Mouse (Mus musculus) heart, embryonic 11.5 days (tissue): ENCODE measurements around the gene Hba-a1. TPM values are rescaled to one million over a fixed set of nuclear protein-coding genes. Genes with fewer than 3 reads are reported as not detected.

ENCODE experiments used
- ATAC-seq: fragments of 200-750 bp; cut with Nextera tagmentation; replicated peaks from 2 replicates; pipeline ENCODE4 v1.8.0; 2017; ENCODE audit warnings: moderate library complexity; ENCODE audit not compliant: insufficient number of reproducible peaks, low FRiP score, low TSS enrichment
- H3K27ac ChIP-seq: fragments of 300-500 bp; sonication (generic); 2 replicates; pipeline ENCODE4 v1.5.1; 2014; ENCODE audit warnings: mild to moderate bottlenecking, low read depth, low read length
- H3K27me3 ChIP-seq: fragments of 300-500 bp; sonication (generic); 2 replicates; pipeline ENCODE4 v1.6.1; 2014; ENCODE audit warnings: mild to moderate bottlenecking, low read length, mixed read lengths; ENCODE audit not compliant: control insufficient read depth, insufficient read depth
- H3K36me3 ChIP-seq: fragments of 300-500 bp; sonication (generic); 2 replicates; pipeline ENCODE4 v1.6.1; 2014; ENCODE audit warnings: mild to moderate bottlenecking, low read length, moderate library complexity, mixed read lengths; ENCODE audit not compliant: control insufficient read depth, insufficient read depth
- H3K4me1 ChIP-seq: fragments of 300-500 bp; sonication (generic); 2 replicates; pipeline ENCODE4 v1.6.1; 2014; ENCODE audit warnings: low read length; ENCODE audit not compliant: control insufficient read depth, insufficient read depth
- H3K4me2 ChIP-seq: fragments of 300-500 bp; sonication (generic); 2 replicates; pipeline ENCODE4 v1.6.1; 2014; ENCODE audit warnings: mild to moderate bottlenecking, moderate library complexity
- H3K4me3 ChIP-seq: fragments of 300-500 bp; sonication (generic); 2 replicates; pipeline ENCODE4 v1.5.1; 2014; ENCODE audit warnings: low read depth, low read length
- H3K9ac ChIP-seq: fragments of 300-500 bp; sonication (generic); 2 replicates; pipeline ENCODE4 v1.6.1; 2014; ENCODE audit warnings: mild to moderate bottlenecking, low read depth, low read length, moderate library complexity
- H3K9me3 ChIP-seq: fragments of 300-500 bp; sonication (generic); replicated peaks from 2 replicates; pipeline ENCODE4 v1.6.1; 2016; ENCODE audit warnings: low read length; ENCODE audit not compliant: control insufficient read depth
- WGBS: fragments of 180-500 bp; shearing (Covaris S2); extraction: QIAGEN DNeasy Blood & Tissue Kit; methylation state at CpG from one replicate; pipeline ENCODE4 v1.1.7; 2014; ENCODE audit not compliant: insufficient replicate concordance; 5-methylcytosine and 5-hydroxymethylcytosine counted together
- polyA plus RNA-seq: library from polyadenylated mRNA; unstranded; fragments of >200 nt; fragmentation: Nextera tagmentation; extraction: Ambion mirVana; gene quantifications from 2 replicates; pipeline ENCODE4 v1.2.1, GENCODE M21; 2014

Gene Hba-a1
- polyA plus RNA-seq, 1 experiment from 2014 or later, result 11,032 TPM

DNA sequence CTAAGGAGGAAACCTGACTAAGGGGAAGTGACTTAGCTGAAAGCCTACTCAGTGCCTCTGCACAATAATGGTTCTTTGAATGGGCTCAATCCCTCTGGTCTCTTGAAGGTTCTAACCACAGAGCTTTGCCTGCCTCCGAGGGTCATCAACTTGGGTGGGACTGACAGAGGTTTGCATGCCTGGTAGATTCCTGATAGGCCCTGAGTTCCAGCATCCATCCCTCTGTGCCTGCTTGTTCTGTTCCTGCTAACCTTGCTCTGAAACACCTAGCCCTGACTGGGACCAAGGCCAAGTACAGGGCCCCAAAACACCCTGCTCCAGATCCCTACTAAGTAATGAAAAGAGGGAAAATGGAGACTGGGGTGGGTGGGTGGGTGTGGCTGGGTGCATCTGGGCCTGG lies 20.1 kb downstream of the Hba-a1 start:
- Histone ChIP-seq H3K4me3 (no peak overlapping the region), H3K36me3 (no peaks in the 10 kb centered on the region), H3K27ac (no peak overlapping the region), H3K27me3 (peaks cover 11% of the 10 kb centered on the region), H3K4me1 (no peaks in the 10 kb centered on the region), H3K4me2 (no peak overlapping the region), H3K9me3 (no peaks in the 10 kb centered on the region), H3K9ac (no peak overlapping the region)
- 57% methylated on average over 1 of the region's 1 CpGs for WGBS
- ATAC-seq, result no peak

DNA sequence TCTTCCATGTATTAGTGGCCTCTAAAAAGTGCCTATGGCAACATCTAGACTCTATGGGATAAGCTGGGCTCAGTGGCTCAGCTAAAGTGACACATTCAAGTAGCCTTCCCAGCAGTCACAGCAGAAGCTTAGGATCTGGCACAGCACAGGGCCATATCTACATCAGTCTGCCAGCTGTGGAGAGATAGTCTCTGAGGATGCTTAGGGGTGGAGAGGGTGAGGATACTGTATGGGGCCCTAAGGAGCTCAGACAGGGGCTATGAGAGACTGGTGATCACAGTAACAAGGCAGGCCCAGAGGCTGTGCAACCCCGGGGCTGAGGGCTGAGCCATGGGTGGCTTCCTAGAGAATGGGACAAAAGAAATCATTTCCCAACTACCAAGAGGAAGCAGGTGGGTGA lies 23.7 kb downstream of the Hba-a1 start:
- Histone ChIP-seq H3K9me3 (no peaks in the 10 kb centered on the region), H3K9ac (no peak overlapping the region), H3K27me3 (no peaks in the 10 kb centered on the region; the same call in 1 of the 2 replicates), H3K27ac (no peak overlapping the region), H3K4me3 (no peak overlapping the region), H3K36me3 (no peaks in the 10 kb centered on the region), H3K4me2 (no peak overlapping the region), H3K4me1 (no peaks in the 10 kb centered on the region)
- ATAC-seq, result no peak
- 81% methylated on average over 1 of the region's 1 CpGs for WGBS

DNA sequence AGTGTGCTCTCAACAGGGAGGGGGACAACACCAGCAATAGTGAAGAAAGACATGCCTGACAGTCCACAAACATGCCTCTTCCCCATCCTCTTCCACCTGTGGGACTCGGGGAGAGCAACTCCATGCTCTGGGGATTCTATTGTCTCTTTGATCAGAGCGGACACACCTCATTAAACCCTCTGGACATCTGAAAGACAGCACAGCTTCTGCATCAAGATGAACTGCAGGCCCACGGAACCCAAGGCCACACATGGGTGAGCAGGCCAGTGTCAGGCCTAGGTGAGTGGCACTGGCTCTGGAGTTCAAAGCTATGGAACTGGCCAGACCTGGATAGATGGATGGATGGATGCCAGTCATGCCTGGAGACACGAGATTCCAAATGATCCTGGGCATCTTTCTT lies 26.1 kb downstream of the Hba-a1 start:
- WGBS, result 72% methylated on average over 4 of the region's 4 CpGs
- H3K9ac ChIP-seq, result no peak overlapping the region
- 0 out of 2 replicates have a peak, but pooled peaks cover 4% of the 10 kb centered on the region for H3K4me1 ChIP-seq
- ATAC-seq, result no peak
- no peak overlapping the region for H3K27ac ChIP-seq
- H3K36me3 ChIP-seq, result no peaks in the 10 kb centered on the region
- H3K9me3 ChIP-seq, result no peaks in the 10 kb centered on the region
- H3K27me3 ChIP-seq, result no peaks in the 10 kb centered on the region
- H3K4me2 ChIP-seq, result no peak overlapping the region
- no peak overlapping the region for H3K4me3 ChIP-seq

DNA sequence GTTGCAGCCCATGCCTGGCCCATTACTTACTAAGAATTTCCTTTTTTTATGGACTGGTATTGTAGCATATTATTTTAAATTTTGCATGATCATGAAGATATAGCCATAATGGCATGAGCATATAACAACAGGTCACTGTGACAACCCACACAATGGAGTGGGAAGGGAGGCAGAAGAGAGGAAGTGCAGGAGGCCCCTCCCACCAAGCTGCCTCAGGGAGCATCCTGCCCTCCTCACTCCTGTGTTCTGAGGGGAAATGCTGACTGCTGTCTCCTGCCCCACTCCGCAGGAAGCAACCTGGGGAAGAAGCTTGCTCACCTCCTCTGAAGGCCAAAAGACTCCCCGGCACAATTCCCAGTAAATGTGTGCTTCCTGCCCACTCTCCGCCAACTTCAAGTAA lies 26.6 kb downstream of the Hba-a1 start:
- Histone ChIP-seq H3K9me3 (no peaks in the 10 kb centered on the region), H3K27ac (no peak overlapping the region), H3K4me3 (no peak overlapping the region), H3K4me2 (no peak overlapping the region), H3K4me1 (0 out of 2 replicates have a peak, but pooled peaks cover 4% of the 10 kb centered on the region), H3K27me3 (no peaks in the 10 kb centered on the region), H3K36me3 (no peaks in the 10 kb centered on the region), H3K9ac (no peak overlapping the region)
- WGBS, result 62% methylated on average over 3 of the region's 3 CpGs
- ATAC-seq, result 0 out of 2 replicates have a peak, but pooled peaks have one; percentile 49

DNA sequence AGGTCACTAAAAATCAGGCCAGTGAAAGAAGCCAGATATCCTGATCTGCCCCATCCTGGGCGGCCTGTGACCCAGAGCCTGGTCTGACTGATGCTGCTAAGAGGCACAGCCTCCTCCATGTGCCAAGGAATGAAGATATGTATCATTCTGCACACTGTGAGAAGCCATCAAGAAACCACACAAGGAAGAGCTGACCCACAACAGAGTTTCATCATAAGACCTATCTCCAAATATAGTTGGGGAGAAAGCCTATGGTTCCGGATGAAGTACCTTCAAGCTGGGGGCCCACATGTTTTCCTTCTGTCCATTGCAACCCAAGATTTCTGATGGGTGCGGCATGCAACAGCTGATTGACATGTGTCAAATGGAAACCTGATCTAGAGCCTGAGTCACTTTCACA lies 32.7 kb downstream of the Hba-a1 start:
- no peaks in the 10 kb centered on the region for H3K36me3 ChIP-seq
- H3K4me3 ChIP-seq, result no peak overlapping the region
- no peaks in the 10 kb centered on the region for H3K9me3 ChIP-seq
- no peak overlapping the region for H3K27ac ChIP-seq
- 79% methylated on average over 3 of the region's 3 CpGs for WGBS
- ATAC-seq, result no peak
- H3K4me1 ChIP-seq, result 0 out of 2 replicates have a peak, but pooled peaks cover 4% of the 10 kb centered on the region
- no peak overlapping the region for H3K9ac ChIP-seq
- H3K4me2 ChIP-seq, result no peak overlapping the region
- no peaks in the 10 kb centered on the region for H3K27me3 ChIP-seq

DNA sequence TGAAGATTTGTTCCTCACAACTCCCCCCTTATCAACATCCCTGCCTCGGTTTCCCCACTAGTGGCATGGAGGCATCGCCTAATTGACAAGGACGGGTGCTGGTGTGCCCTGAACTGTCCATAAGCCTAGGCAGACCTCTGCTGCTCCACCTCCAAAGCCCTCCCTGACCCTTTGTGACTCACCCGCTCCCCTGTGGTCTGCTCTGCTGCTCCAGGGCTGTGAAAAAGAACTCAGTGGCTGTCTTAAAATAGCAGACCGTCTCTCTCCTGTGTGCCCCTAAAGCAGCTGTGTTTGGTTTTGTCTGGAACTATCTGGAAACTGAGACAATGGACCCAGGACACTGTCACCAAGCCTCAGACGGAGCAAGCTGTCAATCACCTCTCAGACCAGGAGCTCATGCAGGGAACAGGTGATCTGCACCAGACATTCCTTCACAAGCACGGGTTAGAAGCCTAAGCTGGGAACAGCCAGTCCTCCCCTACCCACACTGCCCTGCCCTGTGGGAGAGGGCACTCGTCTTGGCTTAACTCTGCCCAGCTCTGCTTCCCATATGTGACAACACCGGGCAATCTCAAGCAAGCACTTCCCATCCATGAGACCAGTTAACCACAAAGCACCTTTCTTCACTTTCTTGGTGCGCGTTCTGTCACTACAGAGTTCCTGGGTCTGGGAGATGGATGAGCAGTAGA lies 37.3 kb downstream of the Hba-a1 start:
- no peak overlapping the region for H3K9ac ChIP-seq
- H3K36me3 ChIP-seq, result no peaks in the 10 kb centered on the region
- no peak for ATAC-seq
- no peak overlapping the region for H3K27ac ChIP-seq
- WGBS, result 59% methylated on average over 11 of the region's 11 CpGs
- H3K27me3 ChIP-seq, result no peaks in the 10 kb centered on the region; the same call in none of the 2 replicates
- no peak overlapping the region for H3K4me2 ChIP-seq
- no peaks in the 10 kb centered on the region for H3K4me1 ChIP-seq
- H3K9me3 ChIP-seq, result no peaks in the 10 kb centered on the region
- H3K4me3 ChIP-seq, result no peak overlapping the region

DNA sequence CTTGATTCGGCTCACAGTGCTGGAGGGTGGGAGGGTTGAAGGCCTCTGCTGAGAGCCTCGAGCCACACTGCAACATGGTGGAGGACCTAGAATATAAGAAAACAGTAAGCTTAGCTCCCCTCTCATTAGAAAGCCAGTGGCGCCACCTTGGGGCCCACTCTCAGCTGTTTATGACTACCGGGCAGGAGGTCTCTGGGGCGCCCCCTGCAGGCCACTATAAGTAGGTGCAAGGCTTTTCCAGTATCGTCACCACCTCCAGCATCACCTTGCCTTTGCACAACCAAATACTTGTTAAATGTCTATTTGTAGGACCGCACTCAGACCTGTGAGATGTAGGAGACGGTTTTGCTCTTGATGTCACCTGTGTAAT lies 37.9 kb downstream of the Hba-a1 start:
- no peak for ATAC-seq
- Histone ChIP-seq H3K4me3 (no peak overlapping the region), H3K4me1 (no peaks in the 10 kb centered on the region), H3K36me3 (no peaks in the 10 kb centered on the region), H3K4me2 (no peak overlapping the region), H3K9me3 (no peaks in the 10 kb centered on the region), H3K27ac (no peak overlapping the region), H3K9ac (no peak overlapping the region), H3K27me3 (no peaks in the 10 kb centered on the region; the same call in none of the 2 replicates)
- 31% methylated on average over 8 of the region's 8 CpGs for WGBS

DNA sequence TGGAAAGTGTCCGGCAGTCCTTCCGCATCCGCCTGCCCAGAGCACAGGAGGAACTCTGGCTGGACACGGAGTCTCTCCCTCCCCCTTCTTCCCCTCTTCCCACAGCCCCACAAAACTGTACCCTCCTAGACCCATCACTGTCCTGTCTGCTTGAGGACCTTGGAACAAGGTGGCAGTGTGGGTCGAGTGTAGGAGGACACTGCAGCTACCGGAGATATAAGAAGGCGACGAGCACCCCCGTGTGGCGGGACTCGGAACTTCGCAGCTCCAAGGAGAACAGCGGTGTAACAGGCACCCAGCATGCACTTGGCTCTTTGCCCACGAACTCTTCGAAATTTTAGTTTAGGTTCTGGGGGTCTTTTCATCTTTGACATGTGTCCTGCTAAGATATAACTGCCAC lies 41.3 kb downstream of the Hba-a1 start:
- WGBS, result 8% methylated on average over 15 of the region's 15 CpGs
- ATAC-seq, result peak; percentile 74
- Histone ChIP-seq H3K9me3 (no peaks in the 10 kb centered on the region), H3K4me3 (peak overlapping the region; percentile 10; the same call in 1 of the 2 replicates), H3K9ac (no peak overlapping the region), H3K27me3 (peaks cover 4% of the 10 kb centered on the region), H3K4me1 (no peaks in the 10 kb centered on the region), H3K36me3 (no peaks in the 10 kb centered on the region), H3K4me2 (peak overlapping the region; percentile 50), H3K27ac (no peak overlapping the region)

DNA sequence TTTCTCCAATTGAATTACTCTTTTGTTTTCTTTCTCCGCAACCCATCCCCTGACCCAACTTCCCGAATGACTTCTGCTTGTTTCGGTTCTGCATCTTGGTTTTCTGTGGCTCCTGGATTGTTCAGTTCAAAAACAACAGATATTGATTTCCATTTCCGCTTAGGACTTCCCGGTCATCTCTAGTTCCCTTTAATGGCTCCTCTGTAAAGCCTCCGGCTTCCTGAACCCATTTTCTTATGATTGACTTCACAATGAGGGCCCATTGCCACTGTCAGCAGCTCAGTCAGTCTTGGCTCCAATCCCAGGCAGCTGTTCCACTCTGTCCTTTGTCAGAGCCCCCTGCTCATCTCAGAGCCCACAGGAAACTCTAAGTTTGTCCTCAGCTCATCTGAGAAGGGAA lies 47.8 kb downstream of the Hba-a1 start:
- H3K27me3 ChIP-seq, result peaks cover 4% of the 10 kb centered on the region; the same call in 1 of the 2 replicates
- no peak overlapping the region for H3K4me3 ChIP-seq
- H3K4me2 ChIP-seq, result no peak overlapping the region
- H3K36me3 ChIP-seq, result no peaks in the 10 kb centered on the region
- H3K4me1 ChIP-seq, result no peaks in the 10 kb centered on the region
- no peak overlapping the region for H3K27ac ChIP-seq
- peak; percentile 59; the same call in 1 of the 2 replicates for ATAC-seq
- H3K9ac ChIP-seq, result no peak overlapping the region
- no peaks in the 10 kb centered on the region for H3K9me3 ChIP-seq
- WGBS, result 60% methylated on average over 6 of the region's 6 CpGs
